Mouse (Mus musculus): ENCODE measurements around the gene Lrrc25. TPM values are rescaled to one million over a fixed set of nuclear protein-coding genes. Genes with fewer than 3 reads are reported as not detected.
"Not testable (repeated sequence)": the region's sequence is repeated elsewhere in the genome, so short reads cannot be mapped to it uniquely, and the experiment has no call there.

The Lrrc25 gene
- total and polyA plus RNA-seq, 2 experiments = 1.4 to 7.0 TPM

DNA sequence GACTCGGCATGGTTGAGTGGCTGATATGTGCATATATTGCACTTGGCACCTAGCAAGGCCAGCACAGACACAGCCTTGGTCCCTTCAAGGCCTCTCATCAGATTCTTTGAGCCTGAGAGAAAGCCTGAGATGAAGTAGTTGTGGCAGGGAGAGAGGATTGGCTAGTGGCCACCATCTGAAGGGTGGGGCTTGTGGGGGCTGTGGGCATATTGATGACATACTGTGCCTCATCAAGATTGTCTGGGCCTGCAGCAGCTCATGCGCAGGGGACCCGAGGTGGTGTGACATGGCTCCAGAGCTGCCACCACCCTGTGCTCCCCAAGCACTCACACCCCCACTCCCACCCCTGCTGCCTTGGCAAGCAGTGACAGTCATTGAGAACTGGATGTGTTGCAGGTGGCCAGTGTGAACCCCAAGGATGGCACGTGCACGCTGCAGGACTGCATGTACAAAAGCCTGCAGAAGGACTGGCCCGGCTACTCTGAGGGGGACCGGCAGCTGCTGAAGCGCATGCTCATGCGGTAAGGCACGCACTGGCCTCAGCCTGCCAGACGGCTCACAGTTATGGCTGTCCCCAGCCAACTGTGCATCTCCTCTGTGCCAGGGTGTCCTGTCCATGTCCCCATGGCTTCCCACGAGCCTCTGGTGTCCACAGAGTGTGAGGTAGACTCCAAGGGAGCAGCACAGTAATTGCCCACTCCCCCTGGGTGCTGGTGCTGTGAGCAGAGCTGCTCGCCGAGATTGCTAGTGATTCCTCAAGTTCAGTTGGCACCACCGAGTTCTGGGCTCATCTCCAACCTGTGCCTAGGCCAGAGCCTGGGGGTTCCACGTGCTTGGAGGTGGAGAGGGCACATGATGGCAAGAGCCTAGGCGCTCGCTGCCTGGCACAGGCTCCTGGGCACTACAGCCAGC lies 32.2 kb upstream of the Lrrc25 start:
- TF ChIP-seq CTCF (IDR thresholded peaks at IDR 0.05; ENCODE audit: low read depth, low read length) (no peak), POLR2A (IDR thresholded peaks at IDR 0.05; ENCODE audit: extremely low read depth, insufficient read depth, low read length) (no peak)
- peaks cover 11% of the 10 kb centered on the region for H3K4me1 ChIP-seq (ENCODE audit: control insufficient read depth, insufficient read depth, low read length)
- no peaks in the 10 kb centered on the region for H3K27me3 ChIP-seq (ENCODE audit: control insufficient read depth, insufficient read depth, low read length)
- H3K79me2 ChIP-seq (ENCODE audit: control insufficient read depth, insufficient read depth, low read length) = peaks cover 9% of the 10 kb centered on the region; the same call in 1 of the 2 replicates
- H3K4me3 ChIP-seq (ENCODE audit: insufficient read depth, low read depth, low read length) = no peak overlapping the region
- no peak overlapping the region for H3K9ac ChIP-seq (ENCODE audit: low read depth, low read length)
- no peak overlapping the region for H3K27ac ChIP-seq (replicated peaks; ENCODE audit: insufficient read depth, low read depth, low read length)
- peaks cover 44% of the 10 kb centered on the region for H3K36me3 ChIP-seq (ENCODE audit: control insufficient read depth, insufficient read depth, low read length)
- 45% methylated on average over 18 of the region's 18 CpGs for WGBS
- DNase-seq (ENCODE audit: extremely low read depth, low read depth, low spot score) = peak; percentile 96

DNA sequence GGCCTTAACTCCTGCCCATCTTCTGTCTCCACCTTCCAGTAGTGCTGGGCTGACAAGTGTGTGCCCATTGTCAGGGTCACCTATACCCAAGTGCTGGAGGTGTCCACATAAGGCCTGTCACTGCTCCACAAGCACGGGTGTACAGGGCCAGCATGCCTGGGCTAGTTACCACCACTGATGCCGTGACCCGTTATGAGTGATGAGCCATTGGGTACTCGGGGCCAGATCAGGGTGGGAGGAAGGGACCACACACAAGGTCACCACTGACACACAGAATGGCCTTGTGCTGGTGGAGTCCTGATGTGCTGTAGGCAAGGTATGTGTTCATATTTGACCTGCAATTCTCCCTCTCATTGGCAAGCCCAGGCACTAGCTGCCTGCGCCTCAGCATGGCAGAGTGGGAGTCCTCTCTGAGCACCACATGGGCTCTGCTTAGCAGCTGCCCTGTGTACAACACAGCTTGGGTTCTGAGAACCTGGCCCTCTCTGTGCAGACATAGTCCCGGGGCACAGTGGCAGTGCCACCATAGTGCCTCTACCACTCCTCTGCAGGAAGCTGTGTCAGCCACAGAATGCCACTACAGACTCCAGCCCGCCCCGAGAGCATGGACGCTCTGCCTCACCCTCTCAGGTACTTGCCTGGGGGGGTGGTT lies 31.2 kb upstream of the Lrrc25 start:
- TF ChIP-seq POLR2A (IDR thresholded peaks at IDR 0.05; ENCODE audit: extremely low read depth, insufficient read depth, low read length) = no peak
- TF ChIP-seq CTCF (IDR thresholded peaks at IDR 0.05; ENCODE audit: low read depth, low read length) = no peak
- H3K9ac ChIP-seq (ENCODE audit: low read depth, low read length) = peak overlapping the region; percentile 9
- peaks cover 9% of the 10 kb centered on the region; the same call in 1 of the 2 replicates for H3K79me2 ChIP-seq (ENCODE audit: control insufficient read depth, insufficient read depth, low read length)
- no peak overlapping the region for H3K4me3 ChIP-seq (ENCODE audit: insufficient read depth, low read depth, low read length)
- 84% methylated on average over 9 of the region's 9 CpGs for WGBS
- no peak for DNase-seq (ENCODE audit: extremely low read depth, low read depth, low spot score)
- no peaks in the 10 kb centered on the region for H3K27me3 ChIP-seq (ENCODE audit: control insufficient read depth, insufficient read depth, low read length)
- H3K27ac ChIP-seq (replicated peaks; ENCODE audit: insufficient read depth, low read depth, low read length) = no peak overlapping the region
- peaks cover 37% of the 10 kb centered on the region for H3K36me3 ChIP-seq (ENCODE audit: control insufficient read depth, insufficient read depth, low read length)
- H3K4me1 ChIP-seq (ENCODE audit: control insufficient read depth, insufficient read depth, low read length) = peaks cover 11% of the 10 kb centered on the region

DNA sequence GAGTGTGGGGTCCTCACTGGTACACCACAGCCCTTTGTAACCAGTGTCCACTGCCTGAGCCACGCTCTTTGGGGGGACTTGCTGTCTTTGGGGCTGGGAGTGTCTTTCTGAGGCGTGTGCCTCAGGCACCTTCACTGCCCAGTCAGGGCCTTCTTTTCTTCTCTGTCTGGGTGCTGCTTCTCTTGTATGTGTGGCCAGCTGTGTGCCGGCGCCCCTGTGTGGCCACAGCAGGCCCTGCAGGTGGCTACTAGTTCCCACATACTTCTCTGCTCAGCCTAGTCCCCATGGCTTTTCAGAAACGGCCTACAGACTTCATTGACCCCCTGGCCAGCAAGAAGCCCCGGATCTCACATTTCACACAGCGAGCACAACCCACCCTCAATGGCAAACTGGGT lies 30.7 kb upstream of the Lrrc25 start:
- peaks cover 33% of the 10 kb centered on the region for H3K36me3 ChIP-seq (ENCODE audit: control insufficient read depth, insufficient read depth, low read length)
- H3K79me2 ChIP-seq (ENCODE audit: control insufficient read depth, insufficient read depth, low read length) = peaks cover 9% of the 10 kb centered on the region; the same call in 1 of the 2 replicates
- H3K4me1 ChIP-seq (ENCODE audit: control insufficient read depth, insufficient read depth, low read length) = peaks cover 11% of the 10 kb centered on the region
- H3K4me3 ChIP-seq (ENCODE audit: insufficient read depth, low read depth, low read length) = no peak overlapping the region
- 67% methylated on average over 7 of the region's 7 CpGs for WGBS
- no peak overlapping the region for H3K27ac ChIP-seq (replicated peaks; ENCODE audit: insufficient read depth, low read depth, low read length)
- TF ChIP-seq POLR2A (IDR thresholded peaks at IDR 0.05; ENCODE audit: extremely low read depth, insufficient read depth, low read length) (no peak), CTCF (IDR thresholded peaks at IDR 0.05; ENCODE audit: low read depth, low read length) (peak; percentile 86)
- no peak for DNase-seq (ENCODE audit: extremely low read depth, low read depth, low spot score)
- no peaks in the 10 kb centered on the region for H3K27me3 ChIP-seq (ENCODE audit: control insufficient read depth, insufficient read depth, low read length)
- no peak overlapping the region for H3K9ac ChIP-seq (ENCODE audit: low read depth, low read length)

DNA sequence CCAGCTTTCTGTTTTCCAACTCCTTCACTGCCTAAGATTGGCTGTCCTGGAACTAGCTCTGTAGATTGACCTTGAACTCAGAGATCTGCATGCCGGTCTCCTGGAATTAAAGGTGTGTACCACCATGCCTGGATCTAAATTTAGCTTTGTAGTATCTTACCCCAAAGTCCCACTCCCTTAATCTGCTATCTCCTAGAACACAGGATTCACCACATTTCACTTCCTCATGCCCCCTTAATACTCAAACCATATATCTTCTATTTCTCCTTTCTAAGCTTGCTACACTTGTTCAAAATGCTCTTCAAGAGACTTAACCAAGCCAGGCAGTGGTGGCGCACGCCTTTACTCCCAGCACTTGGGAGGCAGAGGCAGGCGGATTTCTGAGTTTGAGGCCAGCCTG lies 28.0 kb upstream of the Lrrc25 start:
- H3K27me3 ChIP-seq (ENCODE audit: control insufficient read depth, insufficient read depth, low read length); DNase-seq (ENCODE audit: extremely low read depth, low read depth, low spot score); H3K27ac ChIP-seq (replicated peaks; ENCODE audit: insufficient read depth, low read depth, low read length); H3K79me2 ChIP-seq (ENCODE audit: control insufficient read depth, insufficient read depth, low read length); H3K4me3 ChIP-seq (ENCODE audit: insufficient read depth, low read depth, low read length); H3K9ac ChIP-seq (ENCODE audit: low read depth, low read length): not testable (repeated sequence)
- 86% methylated on average over 4 of the region's 4 CpGs for WGBS
- H3K4me1 ChIP-seq (ENCODE audit: control insufficient read depth, insufficient read depth, low read length) = peaks cover 21% of the 10 kb centered on the region
- H3K36me3 ChIP-seq (ENCODE audit: control insufficient read depth, insufficient read depth, low read length) = peaks cover 26% of the 10 kb centered on the region

DNA sequence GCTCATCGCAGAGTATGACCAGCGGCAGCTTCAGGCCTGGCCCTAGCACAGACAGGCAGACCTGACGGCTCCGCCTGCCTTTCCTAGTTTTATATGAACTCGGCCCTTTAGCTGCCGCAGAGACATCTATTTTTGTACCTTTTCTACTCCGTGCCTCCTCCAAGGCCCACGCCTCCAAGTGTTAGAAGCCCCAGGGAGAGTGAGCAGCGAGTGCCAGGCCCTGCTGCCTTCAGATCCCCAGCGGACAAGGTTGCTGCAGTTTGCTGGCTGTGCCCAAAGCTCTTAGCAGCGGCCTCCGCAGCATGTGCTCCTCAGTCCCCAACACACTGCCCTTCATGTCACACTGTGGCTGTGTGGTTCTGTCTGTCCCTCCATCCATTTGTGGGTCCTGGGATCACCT lies 24.4 kb upstream of the Lrrc25 start:
- no peaks in the 10 kb centered on the region for H3K79me2 ChIP-seq (ENCODE audit: control insufficient read depth, insufficient read depth, low read length)
- H3K4me3 ChIP-seq (ENCODE audit: insufficient read depth, low read depth, low read length) = no peak overlapping the region
- no peaks in the 10 kb centered on the region for H3K27me3 ChIP-seq (ENCODE audit: control insufficient read depth, insufficient read depth, low read length)
- no peak overlapping the region for H3K9ac ChIP-seq (ENCODE audit: low read depth, low read length)
- TF ChIP-seq POLR2A (IDR thresholded peaks at IDR 0.05; ENCODE audit: extremely low read depth, insufficient read depth, low read length) (no peak), CTCF (IDR thresholded peaks at IDR 0.05; ENCODE audit: low read depth, low read length) (no peak)
- H3K36me3 ChIP-seq (ENCODE audit: control insufficient read depth, insufficient read depth, low read length) = peaks cover 15% of the 10 kb centered on the region
- H3K27ac ChIP-seq (replicated peaks; ENCODE audit: insufficient read depth, low read depth, low read length) = no peak overlapping the region
- DNase-seq (ENCODE audit: extremely low read depth, low read depth, low spot score) = no peak
- H3K4me1 ChIP-seq (ENCODE audit: control insufficient read depth, insufficient read depth, low read length) = peaks cover 17% of the 10 kb centered on the region
- 92% methylated on average over 12 of the region's 12 CpGs for WGBS

DNA sequence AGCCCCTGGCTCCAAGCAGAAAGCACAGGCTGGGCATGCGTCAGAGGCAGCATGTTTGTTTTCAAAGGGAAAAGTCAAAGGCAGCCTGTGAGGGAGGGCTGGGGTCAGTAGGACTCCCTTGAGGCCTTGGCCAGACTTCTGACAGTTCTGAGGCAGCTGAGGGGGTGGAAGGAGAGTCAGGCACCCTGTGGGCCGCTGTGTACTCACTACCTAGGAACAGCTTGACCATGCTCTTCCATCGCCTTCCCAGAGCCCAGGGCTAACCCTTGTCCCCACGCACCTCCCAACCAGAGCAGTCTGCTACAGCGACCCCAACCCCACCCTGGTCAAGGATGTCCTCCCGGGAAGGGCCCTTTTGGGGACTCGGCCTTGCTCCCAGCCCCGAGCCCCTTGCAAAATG lies 22.8 kb upstream of the Lrrc25 start:
- Histone ChIP-seq H3K4me3 (ENCODE audit: insufficient read depth, low read depth, low read length) (no peak overlapping the region), H3K27me3 (ENCODE audit: control insufficient read depth, insufficient read depth, low read length) (no peaks in the 10 kb centered on the region), H3K79me2 (ENCODE audit: control insufficient read depth, insufficient read depth, low read length) (no peaks in the 10 kb centered on the region), H3K27ac (replicated peaks; ENCODE audit: insufficient read depth, low read depth, low read length) (no peak overlapping the region), H3K36me3 (ENCODE audit: control insufficient read depth, insufficient read depth, low read length) (peaks cover 10% of the 10 kb centered on the region), H3K9ac (ENCODE audit: low read depth, low read length) (no peak overlapping the region), H3K4me1 (ENCODE audit: control insufficient read depth, insufficient read depth, low read length) (peaks cover 17% of the 10 kb centered on the region)
- 52% methylated on average over 8 of the region's 8 CpGs for WGBS
- DNase-seq (ENCODE audit: extremely low read depth, low read depth, low spot score) = peak; percentile 33
- TF ChIP-seq CTCF (IDR thresholded peaks at IDR 0.05; ENCODE audit: low read depth, low read length) = no peak
- TF ChIP-seq POLR2A (IDR thresholded peaks at IDR 0.05; ENCODE audit: extremely low read depth, insufficient read depth, low read length) = no peak

Measured in liver, adult 2 months (tissue).